Mouse (Mus musculus) regulatory T cell (primary cell): ENCODE measurements around the gene Isg20l2.

ENCODE experiments used
- in situ Hi-C: fragments of 300-600 bp; cut with MboI, MseI; formaldehyde crosslinking; loops from one replicate; pipeline ENCODE4 v1.15.1; 2025; ENCODE audit warnings: high pct_unique_total_duplicates

Gene Isg20l2

GRCm38 (mm10) chr3:87947056-87947810 is 17.1 kb downstream of the Isg20l2 start:
- in situ Hi-C loops = no loop called here

- in situ Hi-C loops = no loop called here
Observed at GRCm38 (mm10) chr3:87947811-87948199, 17.7 kb downstream of the Isg20l2 start.

GRCm38 (mm10) chr3:87948378-87949265 is 18.5 kb downstream of the Isg20l2 start, which contains the start of gene Crabp2:
Crabp2 (plus strand) TSS chr3:87948666.
- in situ Hi-C loops = no loop called here

GRCm38 (mm10) chr3:87949266-87949954 is 19.3 kb downstream of the Isg20l2 start:
- in situ Hi-C loops = no loop called here

GRCm38 (mm10) chr3:87949955-87950515 is 19.9 kb downstream of the Isg20l2 start:
- in situ Hi-C loops = no loop called here

- in situ Hi-C loops = no loop called here
Observed at GRCm38 (mm10) chr3:87951946-87952345, 21.8 kb downstream of the Isg20l2 start.

GRCm38 (mm10) chr3:87952440-87952839 is 22.3 kb downstream of the Isg20l2 start:
- in situ Hi-C loops = no loop called here

GRCm38 (mm10) chr3:87958056-87958455 is 27.9 kb downstream of the Isg20l2 start:
- in situ Hi-C loops = no loop called here

GRCm38 (mm10) chr3:87958476-87958875 is 28.4 kb downstream of the Isg20l2 start:
- in situ Hi-C loops = no loop called here

GRCm38 (mm10) chr3:87958967-87959366 is 28.9 kb downstream of the Isg20l2 start:
- in situ Hi-C loops = no loop called here

- in situ Hi-C loops = no loop called here
Observed at GRCm38 (mm10) chr3:87959371-87959770, 29.3 kb downstream of the Isg20l2 start.

GRCm38 (mm10) chr3:87960191-87960585 is 30.1 kb downstream of the Isg20l2 start:
- in situ Hi-C loops = no loop called here

GRCm38 (mm10) chr3:87960586-87961191 is 30.6 kb downstream of the Isg20l2 start:
- in situ Hi-C loops = no loop called here

- in situ Hi-C loops = no loop called here
Observed at GRCm38 (mm10) chr3:87970184-87970938, 40.2 kb downstream of the Isg20l2 start.

- in situ Hi-C loops = no loop called here
Observed at GRCm38 (mm10) chr3:87970939-87971488, 40.9 kb downstream of the Isg20l2 start, which contains the start of gene Nes. Nes (plus strand) TSS chr3:87971078.

GRCm38 (mm10) chr3:87971489-87972202 is 41.5 kb downstream of the Isg20l2 start:
- in situ Hi-C loops = no loop called here

GRCm38 (mm10) chr3:87972203-87972664 is 42.1 kb downstream of the Isg20l2 start:
- in situ Hi-C loops = no loop called here

GRCm38 (mm10) chr3:87972776-87973175 is 42.7 kb downstream of the Isg20l2 start:
- in situ Hi-C loops = no loop called here
